ENCODE assay signal across 10 mouse cellular contexts in the genomic region with DNA sequence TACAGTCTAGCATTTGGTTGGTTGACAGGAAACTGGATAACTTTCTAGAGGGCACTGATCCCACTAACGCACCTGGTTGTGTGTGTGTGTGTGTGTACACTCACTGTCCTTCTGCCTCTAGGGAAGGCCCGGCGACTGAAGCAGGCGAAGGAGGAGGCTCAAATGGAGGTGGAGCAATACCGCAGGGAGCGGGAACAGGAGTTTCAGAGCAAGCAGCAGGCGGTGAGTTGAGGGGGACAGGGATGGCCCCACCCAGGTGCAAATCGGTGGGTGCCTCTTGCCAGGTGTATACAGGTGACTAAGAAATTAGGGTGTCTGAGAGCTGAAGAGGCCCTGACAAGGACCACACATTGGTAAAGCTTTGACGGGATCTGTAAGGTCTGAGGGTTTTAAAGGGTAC. TPM values are rescaled to one million over a fixed set of nuclear protein-coding genes. Genes with fewer than 3 reads are reported as not detected.
A peak's percentile ranks its signal among the peaks of the same experiment; 100 is the strongest.
DNase-seq lines count a peak whose midpoint lies in the region; ATAC-seq and TF ChIP-seq lines count a peak whose summit lies in the region.
"Had no signal": no experiment of that assay in that cellular context is flagged by ENCODE, and none has a peak within 500 bp of the region (broad histone marks: within the 10 kb centered on the region; RNA-seq: fewer than 3 reads in every experiment).

No protein-coding gene starts in this region.

- H3K4me2 ChIP-seq in hindbrain, embryonic 16.5 days (ENCODE audit: low read length), result peak overlapping the region; percentile 89

- H3K9ac ChIP-seq in hindbrain, embryonic 16.5 days (ENCODE audit: low read depth, low read length), result peak overlapping the region; percentile 75

- DNase-seq in cerebellum, adult 2 months, result peak; percentile 60 to 66
- peak; percentile 58 for DNase-seq in right cerebral cortex, postnatal 25 days
- no peak for DNase-seq in right cerebral cortex, postnatal 36 days (ENCODE audit: low spot score in 2 of 2)
- no peak for DNase-seq in ovary, postnatal 36 days (ENCODE audit: low spot score)
- DNase-seq in gastrocnemius, adult 2 months, result no peak
- no peak for DNase-seq in ovary, adult 18-20 months (ENCODE audit: low spot score)

- WGBS in cerebellum, adult 2 months, result 9% methylated on average over 9 of the region's 9 CpGs
- 69% methylated on average over 9 of the region's 9 CpGs for WGBS in hindbrain, embryonic 16.5 days

- no peak for TF ChIP-seq CTCF in cerebellum, adult 2 months (IDR thresholded peaks at IDR 0.05; ENCODE audit: borderline replicate concordance, insufficient read depth, low read depth, low read length)
- TF ChIP-seq CTCF in gastrocnemius, adult 2 months (IDR thresholded peaks at IDR 0.05), result no peak

- intact Hi-C loops in gastrocnemius, adult 2 months (cut with DNase I), result loop anchor here (5.0 to 10.0 kb wide), 2 partner anchors 110 to 212 kb away; a partner anchor contains a TSS

- peaks cover 2% of the 10 kb centered on the region; the same call in 1 of the 2 replicates for H3K36me3 ChIP-seq in hindbrain, embryonic 16.5 days (ENCODE audit: control insufficient read depth, insufficient read depth, low read length)

- no peaks in the 10 kb centered on the region for H3K27me3 ChIP-seq in cerebellum, adult 2 months (ENCODE audit: control insufficient read depth, insufficient read depth, low read length)
- no peaks in the 10 kb centered on the region for H3K27me3 ChIP-seq in hindbrain, embryonic 16.5 days (replicated peaks; ENCODE audit: control insufficient read depth, insufficient read depth, low read length)

- no peak for ATAC-seq in cerebellum, adult (ENCODE audit: insufficient number of reproducible peaks, low FRiP score, low TSS enrichment)
- ATAC-seq in hindbrain, embryonic 16.5 days, result no peak

- peaks cover 8% of the 10 kb centered on the region; the same call in 1 of the 2 replicates for H3K4me1 ChIP-seq in cerebellum, adult 2 months (ENCODE audit: control insufficient read depth, insufficient read depth, low read length)
- H3K4me1 ChIP-seq in hindbrain, embryonic 16.5 days (ENCODE audit: control insufficient read depth, insufficient read depth, low read depth, low read length), result peaks cover 30% of the 10 kb centered on the region

- peak; percentile 36; the same call in 1 of the 2 replicates for TF ChIP-seq POLR2A in cerebellum, adult 2 months (IDR thresholded peaks at IDR 0.05; ENCODE audit: borderline replicate concordance, insufficient read depth, low read length)

- peak overlapping the region; percentile 83 for H3K4me3 ChIP-seq in cerebellum, adult 2 months (replicated peaks; ENCODE audit: insufficient read depth, low read depth, low read length)
- peak overlapping the region; percentile 54 for H3K4me3 ChIP-seq in hindbrain, embryonic 16.5 days (ENCODE audit: low read length)
- H3K4me3 ChIP-seq in gastrocnemius, adult 2 months, result no peak overlapping the region

- H3K27ac ChIP-seq in cerebellum, adult 2 months (ENCODE audit: insufficient read depth, low read length), result peak overlapping the region; percentile 82
- peak overlapping the region; percentile 95 for H3K27ac ChIP-seq in hindbrain, embryonic 16.5 days (ENCODE audit: low read depth, low read length)
- no peak overlapping the region for H3K27ac ChIP-seq in gastrocnemius, adult 2 months

- no peaks in the 10 kb centered on the region for H3K9me3 ChIP-seq in hindbrain, embryonic 16.5 days (ENCODE audit: control insufficient read depth, low read length)

RNA-seq across cellular contexts. Expression of a gene that starts 1.4 kb away (rescaled TPM):
- polyA plus RNA-seq in cerebellum, adult 2 months (2012; rRNA removed), result 12.7 and 13.2 TPM in 2 replicates
- 9.8 and 10.1 TPM in 2 replicates for polyA plus RNA-seq in hindbrain, embryonic 16.5 days (2015; fragmentation: Nextera tagmentation; extraction: Ambion mirVana)
- 1 to 10 TPM; 7.0 to 7.8 TPM for total RNA-seq in gastrocnemius, adult 2 months (2021)

RNA-seq across cellular contexts. Expression of a gene that starts 3.5 kb away (rescaled TPM):
- polyA plus RNA-seq in cerebellum, adult 2 months (2012; rRNA removed), result 628 TPM in 2 replicates
- 140 and 151 TPM in 2 replicates for polyA plus RNA-seq in hindbrain, embryonic 16.5 days (2015; fragmentation: Nextera tagmentation; extraction: Ambion mirVana)
- total RNA-seq in gastrocnemius, adult 2 months (2021), result 1 to 10 TPM; 1.9 to 2.0 TPM

RNA-seq across cellular contexts. Expression of a gene that starts 4.5 kb away (rescaled TPM):
- polyA plus RNA-seq in cerebellum, adult 2 months (2012; rRNA removed), result 438 and 458 TPM in 2 replicates
- 331 and 355 TPM in 2 replicates for polyA plus RNA-seq in hindbrain, embryonic 16.5 days (2015; fragmentation: Nextera tagmentation; extraction: Ambion mirVana)
- 10 to 100 TPM; 83.8 to 94.7 TPM for total RNA-seq in gastrocnemius, adult 2 months (2021)

RNA-seq across cellular contexts. Expression of a gene that starts 16.4 kb away (rescaled TPM):
- polyA plus RNA-seq in cerebellum, adult 2 months (2012; rRNA removed), result not detected in 2 replicates
- 0.34 and 0.45 TPM in 2 replicates for polyA plus RNA-seq in hindbrain, embryonic 16.5 days (2015; fragmentation: Nextera tagmentation; extraction: Ambion mirVana)
- not detected for total RNA-seq in gastrocnemius, adult 2 months (2021)
- total RNA-seq: layer of hippocampus, postnatal 10 days had no signal
- polyA plus RNA-seq: liver, embryonic 16.5 days had no signal

RNA-seq across cellular contexts. Expression of a gene that starts 25.5 kb away (rescaled TPM):
- polyA plus RNA-seq in cerebellum, adult 2 months (2012; rRNA removed), result 174 and 183 TPM in 2 replicates
- polyA plus RNA-seq in hindbrain, embryonic 16.5 days (2015; fragmentation: Nextera tagmentation; extraction: Ambion mirVana), result 125 and 134 TPM in 2 replicates
- 10 to 100 TPM; 30.4 to 38.5 TPM for total RNA-seq in gastrocnemius, adult 2 months (2021)

Comparison
In these comparisons a context has a peak if more than half of its experiments do, and no peak if none do; other contexts are left out.
1. DNase-seq: peak in cerebellum, adult 2 months (2 of 2) and right cerebral cortex, postnatal 25 days (single experiment); none in right cerebral cortex, postnatal 36 days (0 of 2), ovary, postnatal 36 days (single experiment), gastrocnemius, adult 2 months (single experiment) and ovary, adult 18-20 months (single experiment).